Mouse (Mus musculus) gastrocnemius, postnatal 10 days (tissue): Measurements from ENCODE around the gene Lsamp. TPM values are rescaled to one million over a fixed set of nuclear protein-coding genes. Genes with fewer than 3 reads are reported as not detected.

Source experiments
- DNase-seq: peaks from one replicate; pipeline ENCODE4 v3.0.0; 2021; ENCODE audit warnings: mixed read lengths
- total RNA-seq, 2 experiments: library from RNA; stranded (reverse); gene quantifications; 2 replicates each; pipeline ENCODE4 v1.2.3; 2021

Gene Lsamp
- total RNA-seq, 2 experiments from 2014 or later, result 1.6 to 2.6 TPM

GRCm38 (mm10) chr16:41557104-41557503, 1572.9 kb downstream of the Lsamp start:
- DNase-seq, result peak; percentile 9

DNA sequence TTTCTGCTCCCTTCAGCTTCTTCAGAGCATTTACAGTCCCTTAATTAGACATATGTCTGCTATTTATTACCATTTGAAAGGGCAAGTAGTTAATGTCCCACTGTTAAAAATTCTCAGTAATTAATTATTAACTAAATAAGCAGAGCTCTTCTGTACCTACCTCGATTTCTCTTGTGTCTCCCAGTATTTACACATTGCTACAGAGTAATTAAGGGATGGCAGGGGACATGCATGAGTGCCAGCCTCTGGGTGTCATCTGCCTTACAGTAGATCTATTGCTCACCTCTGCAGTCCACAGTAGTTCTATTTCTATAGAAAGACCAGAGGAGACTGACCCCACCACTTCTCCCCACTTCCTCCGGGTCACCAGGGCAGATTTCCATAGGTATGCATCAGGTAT, 1581.1 kb downstream of the Lsamp start:
- DNase-seq, result no peak

DNA sequence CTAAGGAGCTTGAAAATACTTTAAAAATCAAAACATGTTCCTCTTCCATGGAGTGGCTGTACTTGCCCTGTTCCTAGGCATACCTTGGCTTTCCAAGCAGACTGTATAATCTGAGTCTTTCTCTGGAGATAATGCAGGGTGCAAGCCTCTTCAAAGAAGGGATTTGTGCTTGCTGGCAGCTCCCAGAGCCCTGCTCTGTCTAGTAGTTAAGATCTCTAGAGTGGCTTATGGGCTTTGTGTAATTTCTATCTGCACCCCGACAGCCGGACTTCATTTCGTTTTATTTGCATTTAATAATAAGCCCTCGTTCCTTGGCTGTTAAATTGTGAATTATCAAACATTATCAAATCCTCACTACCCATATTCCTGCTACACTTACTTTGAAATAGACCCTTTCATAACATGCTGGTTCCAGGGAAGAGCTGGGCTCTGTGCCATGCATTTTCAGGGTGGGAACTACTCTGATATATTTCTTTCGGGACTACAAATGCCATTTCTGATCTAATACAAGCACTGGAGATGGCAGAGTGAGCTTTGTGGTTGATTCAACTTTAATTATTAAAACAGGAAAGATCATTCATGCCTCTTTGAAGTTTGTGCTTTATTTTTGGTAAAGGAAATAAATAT, 1604.6 kb downstream of the Lsamp start:
- DNase-seq, result no peak

- DNase-seq, result no peak
Observed at GRCm38 (mm10) chr16:41612229-41612628, 1628.1 kb downstream of the Lsamp start.

DNA sequence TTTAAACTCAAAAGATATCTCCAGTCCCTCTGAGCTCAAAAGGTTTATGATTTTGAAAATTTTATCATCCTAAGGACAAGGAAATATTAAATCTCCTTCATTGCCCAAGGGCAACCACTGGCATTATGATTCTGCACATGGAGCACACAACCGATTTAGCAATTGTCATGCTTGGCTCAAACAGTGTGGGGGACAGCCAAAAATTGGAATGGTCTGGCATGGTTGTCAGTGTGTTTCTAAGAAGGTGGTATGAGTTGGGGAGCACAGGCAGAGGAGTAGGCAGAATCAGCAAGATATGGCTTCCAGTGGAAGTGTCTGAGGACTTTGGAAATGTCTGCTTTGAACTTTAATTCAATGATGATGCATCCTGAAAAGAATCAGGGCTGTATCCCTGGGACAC, 1639.7 kb downstream of the Lsamp start:
- DNase-seq, result no peak

DNA sequence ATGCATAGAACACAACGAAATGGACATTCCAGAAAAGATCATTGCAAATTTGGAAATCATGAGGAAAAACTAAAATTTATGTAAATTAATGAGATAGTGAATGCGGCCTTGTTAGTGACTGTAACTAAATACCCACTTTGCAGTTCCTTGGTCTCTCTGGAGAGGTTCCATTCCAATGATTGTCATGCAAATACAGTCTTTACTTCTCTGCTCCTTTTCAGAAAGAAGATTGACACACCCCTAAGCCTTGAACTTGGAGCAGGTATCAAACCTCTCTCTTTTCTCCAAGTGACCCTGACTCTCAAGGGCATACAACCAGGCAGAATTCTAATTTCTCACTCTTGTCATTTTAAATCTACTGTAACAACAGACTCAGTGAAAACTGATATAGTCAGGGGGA, 1649.7 kb downstream of the Lsamp start:
- DNase-seq, result no peak

DNA sequence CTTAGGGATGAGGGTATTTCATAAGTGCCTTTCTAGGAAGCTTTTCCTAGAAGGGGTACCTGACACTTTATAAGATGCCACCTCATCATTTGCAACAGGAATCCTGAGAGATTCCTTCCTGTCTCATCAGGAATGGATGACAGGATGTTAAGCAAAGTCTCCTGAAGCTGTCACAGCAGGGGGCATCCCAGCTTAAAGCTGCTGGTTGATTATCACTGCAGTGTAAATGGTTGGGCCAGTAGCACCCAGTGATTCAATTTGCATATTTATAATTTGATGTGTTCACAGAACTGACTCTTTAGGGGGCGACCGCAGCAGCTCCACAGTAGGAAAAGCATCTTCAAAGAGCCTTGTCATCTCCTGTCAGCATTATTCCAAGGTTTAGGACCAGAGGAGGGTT, 1656.7 kb downstream of the Lsamp start:
- DNase-seq, result no peak

DNA sequence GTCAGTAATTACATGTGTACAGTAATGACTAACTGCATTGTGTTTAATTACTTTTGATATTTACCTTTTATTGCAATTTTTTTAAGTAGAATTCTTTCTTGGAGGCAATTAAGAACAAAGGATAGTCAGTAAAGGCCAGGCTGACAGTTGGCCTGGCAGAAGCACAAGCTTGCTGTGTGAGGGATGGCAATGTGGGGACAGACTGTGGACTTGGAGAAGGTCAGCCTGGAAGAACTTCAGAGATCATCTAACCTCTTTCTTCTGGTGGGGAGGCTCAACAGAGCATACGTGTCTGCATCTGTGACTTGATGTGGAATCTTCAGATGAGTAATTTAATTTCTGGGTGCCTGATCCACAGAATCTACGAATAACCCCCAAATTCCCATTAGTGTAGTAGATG, 1669.1 kb downstream of the Lsamp start:
- DNase-seq, result no peak

DNA sequence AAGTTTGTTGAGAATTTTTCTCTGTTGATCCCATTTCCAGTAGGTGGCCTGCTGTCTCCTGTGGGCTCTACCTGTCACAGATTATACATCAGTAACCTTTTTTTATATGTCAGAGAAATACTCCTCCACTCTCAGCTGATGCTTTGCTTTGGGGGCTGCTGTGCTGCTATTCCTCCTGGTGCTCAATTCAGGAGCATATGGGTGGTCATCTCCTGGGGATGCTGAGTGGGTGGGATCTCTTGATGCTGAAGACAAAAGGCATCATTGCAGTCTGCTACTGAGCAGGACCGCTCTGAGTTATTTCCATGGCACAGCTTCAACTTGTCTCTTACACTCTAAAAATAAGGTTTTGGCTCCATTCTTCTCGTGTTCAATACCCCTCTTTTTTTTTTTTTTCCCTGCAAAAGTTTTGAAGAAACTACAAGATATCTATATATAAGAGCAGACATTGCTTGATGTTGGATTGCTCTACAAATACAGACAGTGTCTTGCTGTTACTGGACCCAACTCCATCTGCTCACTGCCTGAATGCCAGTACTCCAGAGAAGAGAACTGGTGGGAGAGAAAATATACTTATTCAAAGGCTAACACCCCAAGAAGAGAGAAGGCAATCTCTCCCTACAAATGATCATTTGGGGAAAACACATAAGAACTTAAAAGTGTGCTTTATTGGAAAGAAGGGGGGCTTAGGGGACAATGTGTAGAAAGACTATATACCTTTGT, 1690.3 kb downstream of the Lsamp start:
- no peak for DNase-seq

- DNase-seq, result no peak
Observed at GRCm38 (mm10) chr16:41675774-41676173, 1691.6 kb downstream of the Lsamp start.

GRCm38 (mm10) chr16:41692435-41692834, 1708.3 kb downstream of the Lsamp start:
- DNase-seq, result no peak

DNA sequence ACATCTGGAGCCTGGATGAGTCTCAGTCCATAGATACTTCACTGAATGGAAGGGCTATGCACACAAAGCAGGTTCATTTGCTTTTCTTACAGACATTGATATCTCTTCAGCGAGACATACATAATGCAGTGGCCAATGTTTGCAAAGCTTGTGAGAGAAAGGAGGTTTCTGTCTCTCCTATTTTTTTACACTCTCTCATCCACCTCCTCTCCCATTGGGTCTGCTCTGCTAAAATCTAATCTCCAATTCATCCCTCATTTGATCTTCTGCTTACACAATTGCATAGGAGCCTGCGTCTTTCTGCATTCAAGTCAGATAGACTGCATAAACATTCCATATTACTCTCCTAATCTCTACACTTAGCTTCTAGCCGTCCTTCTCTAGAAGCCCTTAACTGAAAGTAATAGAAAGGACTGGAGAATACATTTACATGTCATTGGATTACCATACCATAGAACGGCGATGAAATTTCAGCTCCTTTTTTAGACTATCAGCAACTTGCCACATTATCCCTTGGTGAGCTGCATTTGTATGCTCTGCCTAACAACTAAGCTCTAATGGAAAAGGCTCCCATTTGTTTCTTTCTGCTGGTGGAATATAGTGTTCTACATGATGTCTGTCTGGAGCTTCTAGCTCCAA, 1717.7 kb downstream of the Lsamp start:
- no peak for DNase-seq

DNA sequence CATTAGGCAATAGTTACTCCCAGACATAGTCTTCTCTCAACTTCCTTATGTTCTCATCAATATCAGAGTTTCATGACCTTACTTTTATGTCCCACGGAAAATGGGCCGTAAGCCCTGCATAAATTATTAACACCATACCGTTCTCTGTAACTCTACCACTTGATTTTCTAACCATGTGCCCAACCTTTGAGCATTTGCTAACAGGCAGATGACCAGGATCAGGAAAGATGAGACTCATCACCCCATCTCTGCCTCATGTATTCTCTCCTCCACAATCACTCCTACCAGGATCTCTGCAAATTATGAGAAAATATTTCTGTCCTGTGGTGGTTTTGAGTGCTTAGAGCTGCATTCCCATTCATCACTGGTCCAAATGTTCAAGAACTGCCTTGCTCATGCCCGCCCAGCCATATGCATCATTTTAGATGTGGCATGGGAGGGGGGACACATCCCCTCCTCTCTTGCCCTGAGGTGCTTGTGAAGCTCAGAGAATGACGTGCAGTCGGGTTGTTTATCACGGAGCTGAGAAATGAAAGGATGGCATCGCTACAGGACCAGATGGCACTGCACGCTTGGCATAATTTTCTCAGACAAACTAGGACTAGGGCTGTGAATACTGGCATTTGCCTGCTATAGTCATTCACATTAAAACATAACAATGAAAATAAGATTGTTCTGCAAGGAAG, 1744.9 kb downstream of the Lsamp start:
- no peak for DNase-seq

DNA sequence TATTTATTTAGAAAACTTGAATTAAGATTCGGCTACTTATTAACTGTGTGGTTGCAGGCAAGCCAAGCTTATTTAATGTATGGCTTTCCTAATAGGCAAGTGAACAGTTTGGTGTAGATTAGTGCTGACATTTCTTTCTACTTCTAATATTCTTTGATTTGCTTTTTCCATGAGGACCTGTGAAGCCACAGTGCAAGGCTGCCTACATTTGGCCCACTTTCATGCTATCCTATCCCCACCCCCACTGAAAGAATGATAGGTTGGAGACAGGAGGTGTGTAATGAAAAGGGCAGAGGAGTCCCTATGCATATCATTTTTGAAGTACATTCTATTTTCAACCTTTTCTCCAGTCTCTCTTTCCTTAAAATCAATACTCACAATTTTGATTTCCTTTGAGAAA, 1745.8 kb downstream of the Lsamp start:
- no peak for DNase-seq

DNA sequence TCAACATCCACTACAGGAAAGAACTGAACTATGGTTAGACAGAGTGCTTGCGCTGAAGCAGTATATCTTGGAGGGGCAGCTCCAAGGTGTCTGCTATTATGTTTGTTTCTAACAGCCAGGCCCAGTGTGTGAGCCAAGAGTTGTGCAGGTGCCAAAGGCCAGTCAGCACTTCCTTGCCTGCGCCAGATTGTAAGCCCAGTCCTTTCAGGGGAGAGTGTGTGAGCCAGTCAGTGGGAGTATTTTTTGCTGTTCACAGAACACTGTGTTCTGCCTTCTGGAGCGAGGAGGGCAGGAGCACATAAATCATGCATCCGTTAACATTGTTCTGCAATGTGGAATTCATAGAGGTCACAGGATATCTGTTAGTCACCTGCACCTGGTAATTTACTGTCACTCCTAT, 1760.9 kb downstream of the Lsamp start:
- DNase-seq, result peak; percentile 11

GRCm38 (mm10) chr16:41746235-41746911, 1762.2 kb downstream of the Lsamp start:
- DNase-seq, result no peak

DNA sequence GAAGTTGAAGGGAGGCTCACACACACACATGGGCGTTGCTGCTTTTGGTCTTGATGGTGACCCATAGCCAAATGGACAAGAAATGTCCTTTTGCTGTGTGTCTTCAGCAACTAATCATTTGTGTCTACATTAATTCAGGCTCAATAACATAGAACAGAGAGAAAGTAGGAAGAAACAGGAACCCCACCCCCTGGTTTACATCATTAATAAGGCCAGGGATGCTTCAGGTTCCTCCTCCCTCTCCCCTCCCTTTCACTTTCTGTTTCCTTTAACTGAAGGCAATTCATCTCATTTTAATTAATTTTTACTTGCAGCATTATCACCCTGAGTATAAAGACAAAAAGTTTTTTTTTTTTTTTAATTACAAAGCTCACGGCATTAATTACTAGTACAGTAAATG, 1763.7 kb downstream of the Lsamp start:
- no peak for DNase-seq

- no peak for DNase-seq
Observed at GRCm38 (mm10) chr16:41748759-41749158, 1764.6 kb downstream of the Lsamp start.

DNA sequence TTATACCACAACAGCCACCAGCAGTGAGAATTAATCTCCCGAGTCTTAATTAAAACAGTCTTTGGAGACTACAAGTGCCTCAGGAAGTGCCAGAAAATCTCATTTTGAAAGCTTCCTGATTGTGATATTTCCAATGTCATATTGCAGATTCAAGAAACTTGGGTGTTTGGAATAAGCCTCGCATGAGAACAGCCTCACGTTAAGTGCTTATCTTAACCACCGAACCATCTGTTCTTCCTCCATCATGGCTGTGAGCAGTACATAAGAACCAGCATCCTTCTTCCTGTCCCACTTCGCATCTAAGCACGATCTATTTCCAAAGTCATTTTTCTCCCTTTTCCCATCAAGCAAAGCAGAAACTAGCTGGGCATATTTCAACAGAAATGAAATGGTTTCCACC, 1780.1 kb downstream of the Lsamp start:
- no peak for DNase-seq

GRCm38 (mm10) chr16:41771427-41772125, 1787.4 kb downstream of the Lsamp start:
- no peak for DNase-seq

DNA sequence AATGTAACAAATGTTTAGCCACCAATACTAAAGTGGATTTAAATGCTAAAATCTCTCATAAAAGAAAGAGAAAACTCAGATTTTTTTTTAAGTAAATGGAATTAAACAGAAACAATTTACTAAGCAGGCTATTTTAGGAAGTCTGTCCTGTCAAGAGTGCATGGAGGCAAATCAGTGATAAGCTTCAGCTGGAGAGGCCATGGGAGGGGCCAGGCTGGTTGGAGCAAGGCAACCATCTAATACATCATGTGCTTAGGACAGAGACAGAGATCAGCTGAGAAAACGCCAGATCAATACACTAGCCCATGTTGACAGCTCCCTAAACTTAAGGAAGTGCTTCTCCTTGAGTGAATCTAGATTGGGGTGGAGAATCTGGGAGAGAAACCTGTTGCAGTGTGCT, 1793.4 kb downstream of the Lsamp start:
- DNase-seq, result no peak

- DNase-seq, result no peak
Observed at GRCm38 (mm10) chr16:41785600-41785999, 1801.4 kb downstream of the Lsamp start.
